Mouse (Mus musculus) right cerebral cortex, postnatal 14 days (tissue): Measurements from ENCODE around the gene Hmgcs1.
"Not testable (repeated sequence)": the region's sequence is repeated elsewhere in the genome, so short reads cannot be mapped to it uniquely, and the experiment has no call there.

Source experiments
- DNase-seq: peaks from one replicate; pipeline ENCODE4 v3.0.0; 2022

The Hmgcs1 gene

DNA sequence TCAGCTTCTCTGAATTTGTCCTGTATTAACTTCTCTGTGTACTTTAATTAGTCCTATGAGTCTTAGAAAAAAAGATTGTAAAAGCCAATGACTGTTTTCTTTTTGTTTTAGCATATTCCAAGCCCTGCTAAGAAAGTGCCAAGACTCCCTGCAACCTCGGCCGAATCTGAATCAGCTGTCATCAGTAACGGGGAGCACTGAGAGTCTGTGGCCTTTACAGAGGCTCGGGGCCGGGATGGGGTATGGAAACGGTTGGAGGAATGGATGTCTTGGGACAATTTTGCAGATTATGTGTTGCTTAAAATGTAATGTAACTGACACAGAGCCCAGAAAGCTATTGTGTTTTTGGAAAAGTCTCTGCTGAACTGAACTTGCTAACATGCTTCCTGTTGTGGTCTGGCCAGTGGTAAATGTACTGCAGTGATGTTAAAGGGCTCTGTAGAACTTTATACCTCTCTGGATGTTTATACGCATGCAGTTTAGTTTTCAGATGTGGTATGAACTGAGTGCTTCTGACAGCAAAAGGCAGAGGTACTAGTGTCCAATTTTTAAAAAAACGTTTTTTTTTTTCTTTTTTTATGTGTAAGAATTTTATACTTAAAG is 16.2 kb downstream of the Hmgcs1 start:
- not testable (repeated sequence) for DNase-seq

- DNase-seq = no peak
Measured at GRCm38 (mm10) chr13:119706953-119707352, 16.8 kb downstream of the Hmgcs1 start.

DNA sequence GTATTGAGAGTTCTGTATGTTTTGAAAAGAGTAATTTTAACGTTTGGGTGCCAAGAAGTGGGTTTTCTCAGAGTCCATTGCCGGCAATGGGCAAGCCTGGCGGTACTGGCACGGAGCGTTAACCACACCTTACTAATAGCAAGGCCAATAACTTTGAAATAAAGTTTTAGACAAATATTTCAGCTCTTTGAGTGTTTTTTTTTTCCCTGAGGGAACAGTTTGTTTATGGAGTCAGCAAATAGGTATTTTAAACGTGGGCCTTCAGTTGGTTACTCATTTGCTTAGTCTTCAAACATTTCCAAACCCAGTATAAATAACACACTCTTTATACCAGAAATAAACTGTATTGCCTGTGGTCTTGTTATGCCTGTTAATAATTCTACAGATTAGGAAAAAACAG is 17.7 kb downstream of the Hmgcs1 start:
- DNase-seq = no peak

- DNase-seq = no peak
Measured at GRCm38 (mm10) chr13:119708941-119709340, 18.8 kb downstream of the Hmgcs1 start.

GRCm38 (mm10) chr13:119709388-119710267 is 19.4 kb downstream of the Hmgcs1 start:
- DNase-seq = no peak

GRCm38 (mm10) chr13:119710268-119710610 is 20.1 kb downstream of the Hmgcs1 start:
- DNase-seq = no peak

DNA sequence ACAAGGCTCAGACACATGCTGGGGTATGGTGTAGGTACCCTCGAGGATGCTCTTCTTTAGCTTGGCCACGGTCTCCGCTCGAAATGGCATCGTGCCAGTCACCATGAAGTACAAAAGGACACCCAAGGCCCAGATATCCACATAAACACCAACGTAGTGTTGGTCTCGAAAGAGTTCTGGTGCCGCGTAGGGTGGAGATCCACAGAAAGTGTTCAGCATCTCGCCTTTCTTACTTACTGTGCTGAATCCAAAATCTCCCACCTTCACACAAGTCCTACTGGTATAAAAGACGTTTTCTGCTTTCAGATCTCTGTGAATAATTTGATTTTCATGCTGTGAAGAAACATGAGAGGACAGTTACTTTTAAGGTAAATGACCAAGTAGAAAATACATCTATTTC is 22.3 kb downstream of the Hmgcs1 start:
- DNase-seq = peak; percentile 17

- no peak for DNase-seq
Measured at GRCm38 (mm10) chr13:119713107-119713787, 23.1 kb downstream of the Hmgcs1 start.

- DNase-seq = no peak
Measured at GRCm38 (mm10) chr13:119713821-119714220, 23.6 kb downstream of the Hmgcs1 start.

DNA sequence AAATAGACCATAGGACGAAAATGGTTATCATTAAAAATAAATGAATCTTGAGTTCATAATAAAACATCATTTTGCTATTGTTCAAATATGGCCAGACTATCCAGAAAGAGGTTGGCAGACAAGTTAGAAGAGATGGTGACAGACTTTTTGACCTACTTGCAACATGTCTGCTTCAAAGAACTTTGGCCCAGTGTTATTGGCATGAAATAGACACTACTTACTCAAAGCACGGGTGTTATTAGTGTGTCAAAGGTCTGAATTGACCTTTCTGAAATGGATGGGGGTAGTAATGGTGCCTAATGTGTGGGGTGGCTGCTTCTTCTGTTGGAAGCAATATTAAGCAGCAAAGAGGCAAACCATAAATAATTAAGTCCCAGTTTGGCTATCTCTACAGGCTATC is 25.9 kb downstream of the Hmgcs1 start:
- DNase-seq = no peak

DNA sequence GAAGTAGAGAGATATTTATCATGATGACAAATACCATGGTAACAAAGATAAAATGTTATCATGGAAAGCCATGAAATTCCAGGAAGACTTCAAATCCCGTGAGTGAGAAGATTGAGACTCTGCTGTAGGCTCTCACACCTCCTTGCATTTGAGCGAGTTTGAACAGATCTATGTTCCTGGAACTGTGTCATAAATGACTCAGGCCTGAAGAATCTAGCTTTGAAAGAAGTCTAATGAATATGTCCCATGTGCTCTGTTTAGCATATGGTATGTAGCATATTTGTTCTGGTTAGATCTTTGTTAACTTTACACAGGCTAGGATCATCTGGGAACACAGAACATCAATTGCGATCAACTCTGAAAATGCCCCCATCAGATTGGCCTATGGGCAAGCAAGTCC is 32.3 kb downstream of the Hmgcs1 start:
- no peak for DNase-seq

- no peak for DNase-seq
Measured at GRCm38 (mm10) chr13:119723368-119723767, 33.2 kb downstream of the Hmgcs1 start.

- DNase-seq = no peak
Measured at GRCm38 (mm10) chr13:119724541-119724940, 34.4 kb downstream of the Hmgcs1 start.

GRCm38 (mm10) chr13:119727608-119728387 is 37.6 kb downstream of the Hmgcs1 start:
- DNase-seq = peak; percentile 30

- no peak for DNase-seq
Measured at GRCm38 (mm10) chr13:119729406-119729805, 39.2 kb downstream of the Hmgcs1 start.

GRCm38 (mm10) chr13:119731448-119731847 is 41.3 kb downstream of the Hmgcs1 start:
- DNase-seq = no peak

DNA sequence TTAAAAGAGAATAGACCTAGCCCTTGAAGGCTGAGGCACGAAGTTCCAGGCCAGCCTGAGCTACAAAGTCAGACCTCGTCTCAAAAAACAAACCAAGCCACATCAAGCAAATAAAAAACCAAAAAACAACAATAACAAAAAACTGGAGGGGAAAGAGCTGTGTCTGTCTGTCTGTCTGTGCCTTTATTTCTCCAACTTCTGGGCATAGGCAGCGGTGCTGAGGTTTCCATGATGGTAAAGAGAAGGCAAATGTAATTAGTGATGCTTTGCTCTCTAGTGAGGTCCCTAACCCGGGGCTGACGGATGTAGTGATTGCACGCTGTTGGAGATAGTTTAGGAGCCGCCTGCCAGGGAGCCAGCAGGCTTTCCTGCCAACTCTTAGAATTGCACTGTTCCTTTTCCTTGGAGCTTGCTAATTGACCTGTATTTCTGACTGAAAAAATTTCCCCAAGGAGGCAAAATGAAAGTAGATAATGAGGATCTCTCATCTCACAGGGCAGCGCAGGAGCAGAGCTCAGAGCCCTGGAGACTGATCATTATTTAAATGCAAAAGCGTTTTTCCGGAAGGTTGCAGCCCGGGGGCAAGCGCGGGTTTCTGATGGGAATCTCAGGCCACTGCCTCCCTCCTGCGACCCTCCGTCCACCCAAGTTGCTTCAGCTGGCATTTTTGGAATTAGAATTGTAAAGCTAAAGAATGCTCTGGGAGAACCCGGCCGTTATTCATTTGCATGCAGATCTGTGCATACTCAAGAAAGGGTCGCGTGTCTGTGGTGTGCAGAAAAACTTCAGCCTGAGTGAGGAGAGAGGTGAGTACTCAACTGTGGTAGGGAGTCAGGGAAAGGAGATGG is 51.4 kb downstream of the Hmgcs1 start:
- no peak for DNase-seq

DNA sequence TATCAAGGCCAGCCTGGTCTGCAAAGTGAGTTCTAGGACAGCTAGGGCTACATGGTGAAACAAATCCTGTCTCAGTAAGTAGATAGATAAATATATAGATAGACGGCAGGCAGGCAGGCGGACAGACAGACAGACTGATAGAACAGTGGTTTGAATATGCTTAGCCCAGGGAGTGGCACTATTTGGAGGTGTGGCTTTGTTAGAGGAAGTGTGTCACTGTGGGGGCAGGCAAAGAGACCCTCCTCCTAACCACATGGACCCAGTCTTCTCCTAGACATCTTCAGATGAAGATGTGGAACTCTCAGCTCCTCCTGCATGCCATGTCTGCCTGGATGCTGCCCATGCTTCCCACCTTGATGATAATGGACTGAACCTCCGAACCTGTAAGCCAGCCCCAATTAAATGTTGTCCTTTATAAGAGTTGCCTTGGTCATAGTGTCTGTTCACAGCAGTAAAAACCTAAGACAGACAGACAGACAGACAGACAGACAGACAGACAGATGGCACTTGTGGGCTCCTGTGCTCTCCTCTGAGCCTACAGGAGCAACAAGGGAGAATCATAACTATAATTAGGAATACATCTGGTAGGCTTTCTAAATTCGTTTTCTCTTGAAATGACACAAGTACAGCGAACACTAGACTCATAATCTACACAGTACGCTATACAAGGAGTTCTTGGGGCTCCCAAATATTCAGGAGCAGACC is 52.7 kb downstream of the Hmgcs1 start:
- no peak for DNase-seq

DNA sequence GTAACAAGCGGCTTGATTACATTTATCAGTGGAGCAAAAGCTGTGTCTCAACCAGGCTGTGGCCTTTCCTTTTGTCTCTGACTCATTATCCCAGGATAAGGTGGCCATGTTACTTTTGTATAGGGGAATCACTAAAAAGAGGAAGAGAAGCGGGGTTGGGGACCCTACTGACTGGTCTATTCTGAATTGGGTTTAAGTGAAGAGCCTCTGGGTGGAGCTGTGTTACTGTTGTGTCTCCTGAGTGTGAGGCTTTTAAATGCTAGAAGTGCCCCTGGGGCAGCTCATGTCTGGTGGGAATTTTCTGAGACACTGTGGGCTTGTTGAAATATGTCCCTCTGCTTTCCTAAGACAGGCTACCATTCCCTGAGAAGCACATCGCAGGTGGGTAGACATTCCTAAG is 53.3 kb downstream of the Hmgcs1 start:
- DNase-seq = no peak

- DNase-seq = no peak
Measured at GRCm38 (mm10) chr13:119746930-119747329, 56.8 kb downstream of the Hmgcs1 start.

DNA sequence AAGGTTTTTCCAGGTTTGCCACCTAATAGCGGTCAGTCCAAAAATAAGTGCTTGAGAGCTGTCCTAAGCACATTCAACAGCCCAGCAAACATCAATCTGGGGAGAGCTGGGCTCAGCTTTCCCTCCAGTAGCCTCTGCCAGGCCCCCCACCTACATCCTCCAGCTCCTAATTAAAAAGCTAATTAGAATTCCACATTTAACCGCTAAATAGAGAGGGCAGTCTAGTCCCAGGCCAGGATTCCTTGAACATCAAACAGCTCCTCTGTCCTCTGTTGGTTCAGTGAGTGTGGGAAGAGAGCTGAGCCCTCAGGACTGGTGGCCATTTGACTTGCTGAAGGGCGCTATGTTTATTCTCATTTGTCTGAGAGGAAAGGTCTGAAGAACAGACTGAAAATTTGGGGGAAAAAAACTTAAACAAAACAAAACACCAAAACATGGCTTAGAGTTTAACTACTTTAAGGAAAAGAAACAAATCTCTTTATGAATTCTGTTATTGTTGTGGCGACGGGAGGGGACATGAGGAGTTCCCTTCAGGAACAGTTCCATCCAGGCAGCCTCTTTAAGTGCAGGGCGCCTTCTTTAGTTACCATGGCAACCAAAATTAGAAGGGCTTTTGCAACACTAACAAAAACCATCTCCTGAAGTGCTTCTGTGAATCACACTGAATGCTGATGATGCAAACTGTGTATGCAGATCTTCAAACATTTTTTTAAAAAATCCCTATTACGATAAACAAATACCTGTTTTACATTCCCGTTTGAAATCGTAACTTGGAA is 63.9 kb downstream of the Hmgcs1 start:
- no peak for DNase-seq
